Mouse (Mus musculus): ENCODE measurements around the gene Arhgef3. TPM values are rescaled to one million over a fixed set of nuclear protein-coding genes. Genes with fewer than 3 reads are reported as not detected.

Gene Arhgef3
- total RNA-seq, 1 experiment = 7.6 TPM

DNA sequence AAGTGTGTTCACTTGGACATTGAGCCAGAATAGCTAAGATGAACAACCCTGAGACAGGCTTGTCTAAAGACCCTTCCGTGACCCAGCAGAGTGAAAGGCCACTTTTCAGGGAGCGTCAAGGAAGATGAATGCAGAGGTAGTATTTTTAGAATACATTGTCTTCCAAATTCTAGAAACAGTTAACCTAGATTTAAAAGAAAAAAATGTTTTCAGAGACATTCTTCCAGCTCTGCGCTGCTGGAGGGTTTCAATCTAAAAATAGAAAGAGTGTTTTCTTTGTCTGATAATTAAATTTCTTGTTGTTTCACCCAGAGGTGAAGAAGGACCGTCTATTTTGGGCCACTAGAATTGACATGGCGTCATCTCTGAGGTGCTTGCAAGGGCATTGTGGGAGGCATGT is 174.4 kb downstream of the Arhgef3 start:
- in situ Hi-C loops (cut with MboI; ENCODE audit: low sequenced_read_pairs in 2 of 2, unreplicated experiment in 2 of 2) = no loop called here

DNA sequence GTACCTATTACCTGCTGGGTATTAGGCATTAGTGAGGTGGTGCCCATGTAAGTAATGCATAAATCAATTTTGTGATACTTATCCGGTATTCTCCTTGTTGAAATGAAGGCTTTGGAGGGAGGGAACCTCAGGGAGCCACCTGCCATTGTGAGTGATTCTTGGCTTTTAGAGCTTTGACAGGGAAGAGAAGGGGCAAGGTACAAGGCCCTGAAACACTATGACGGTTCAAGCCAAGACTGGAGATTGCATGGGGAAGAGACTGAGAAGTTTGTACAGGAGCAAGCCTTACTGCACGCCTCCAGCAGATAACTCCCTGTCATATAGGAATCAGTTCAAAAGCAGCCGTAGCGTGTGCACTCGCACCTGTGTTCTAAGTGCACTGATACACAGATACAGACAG is 177.4 kb downstream of the Arhgef3 start:
- Histone ChIP-seq H3K27ac (ENCODE audit: insufficient read depth, low read depth, low read length, poor library complexity, severe bottlenecking) (no peak overlapping the region), H3K4me1 (ENCODE audit: control insufficient read depth in 2 of 2, insufficient read depth in 2 of 2, low read length in 2 of 2, poor library complexity in 1 of 2) (peaks cover 0 to 2% of the 10 kb centered on the region in 2 experiments; a peak in 1 of 4 replicates), H3K4me3 (ENCODE audit: insufficient read depth in 1 of 2, low read depth in 1 of 2, low read length in 2 of 2, poor library complexity in 1 of 2, severe bottlenecking in 1 of 2) (no peak overlapping the region), H3K36me3 (ENCODE audit: control insufficient read depth, insufficient read depth, low read length, poor library complexity, severe bottlenecking) (no peaks in the 10 kb centered on the region), H3K9ac (ENCODE audit: insufficient read depth, low read depth, low read length, poor library complexity, severe bottlenecking) (no peak overlapping the region), H3K9me3 (ENCODE audit: control insufficient read depth, insufficient read depth, low read depth, low read length) (no peaks in the 10 kb centered on the region)
- DNase-seq (ENCODE audit: low read depth, low spot score) = no peak
- in situ Hi-C loops (cut with MboI; ENCODE audit: low sequenced_read_pairs in 2 of 2, unreplicated experiment in 2 of 2) = no loop called here
- no peak for TF ChIP-seq CHD2 (IDR thresholded peaks at IDR 0.05; ENCODE audit: low read depth, low read length)
- no peak for TF ChIP-seq ZC3H11A (IDR thresholded peaks at IDR 0.05; ENCODE audit: borderline replicate concordance, low read depth, low read length)
- no peak for TF ChIP-seq MAFK (IDR thresholded peaks at IDR 0.05; ENCODE audit: insufficient read depth, low read depth, low read length)
- no peak for TF ChIP-seq ZNF384 (IDR thresholded peaks at IDR 0.05; ENCODE audit: low read depth, low read length)
- no peak for TF ChIP-seq HCFC1 (IDR thresholded peaks at IDR 0.05; ENCODE audit: borderline replicate concordance, insufficient read depth, low read length)

More for the DNA sequence above, 174.4 kb downstream of the Arhgef3 start:
- Histone ChIP-seq H3K4me3 (ENCODE audit: insufficient read depth in 1 of 2, low read depth in 1 of 2, low read length in 2 of 2, poor library complexity in 1 of 2, severe bottlenecking in 1 of 2) (no peak overlapping the region), H3K9ac (ENCODE audit: insufficient read depth, low read depth, low read length, poor library complexity, severe bottlenecking) (no peak overlapping the region), H3K4me1 (ENCODE audit: control insufficient read depth in 2 of 2, insufficient read depth in 2 of 2, low read length in 2 of 2, poor library complexity in 1 of 2) (peaks cover 0 to 2% of the 10 kb centered on the region in 2 experiments; a peak in 1 of 4 replicates), H3K9me3 (ENCODE audit: control insufficient read depth, insufficient read depth, low read depth, low read length) (no peaks in the 10 kb centered on the region), H3K36me3 (ENCODE audit: control insufficient read depth, insufficient read depth, low read length, poor library complexity, severe bottlenecking) (no peaks in the 10 kb centered on the region), H3K27ac (ENCODE audit: insufficient read depth, low read depth, low read length, poor library complexity, severe bottlenecking) (no peak overlapping the region)
- no peak for DNase-seq (ENCODE audit: low read depth, low spot score)
- TF ChIP-seq HCFC1 (IDR thresholded peaks at IDR 0.05; ENCODE audit: borderline replicate concordance, insufficient read depth, low read length) = no peak
- no peak for TF ChIP-seq MAFK (IDR thresholded peaks at IDR 0.05; ENCODE audit: insufficient read depth, low read depth, low read length)
- no peak for TF ChIP-seq ZNF384 (IDR thresholded peaks at IDR 0.05; ENCODE audit: low read depth, low read length)
- no peak for TF ChIP-seq CHD2 (IDR thresholded peaks at IDR 0.05; ENCODE audit: low read depth, low read length)
- no peak for TF ChIP-seq ZC3H11A (IDR thresholded peaks at IDR 0.05; ENCODE audit: borderline replicate concordance, low read depth, low read length)

DNA sequence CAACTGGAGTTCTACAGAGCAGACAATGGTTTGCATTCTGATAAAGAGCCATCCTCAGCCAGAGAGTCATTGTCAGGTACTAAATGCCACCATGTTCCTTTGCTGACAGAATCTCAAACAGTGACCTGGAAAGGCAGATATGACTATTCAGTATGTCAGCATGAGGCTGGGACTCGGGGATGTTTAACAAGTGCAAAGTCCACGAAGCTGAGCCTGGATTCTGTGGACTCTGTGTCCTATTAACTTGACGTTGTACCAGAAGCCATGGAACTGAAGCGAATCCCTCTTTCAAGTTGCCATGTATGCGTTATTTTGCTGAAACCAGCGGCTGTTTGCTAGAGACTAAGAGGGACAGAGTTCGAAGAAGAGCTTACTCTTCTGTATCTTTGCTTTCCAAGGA is 181.1 kb downstream of the Arhgef3 start:
- Histone ChIP-seq H3K36me3 (ENCODE audit: control insufficient read depth, insufficient read depth, low read length, poor library complexity, severe bottlenecking) (no peaks in the 10 kb centered on the region), H3K4me3 (ENCODE audit: insufficient read depth in 1 of 2, low read depth in 1 of 2, low read length in 2 of 2, poor library complexity in 1 of 2, severe bottlenecking in 1 of 2) (no peak overlapping the region), H3K27ac (ENCODE audit: insufficient read depth, low read depth, low read length, poor library complexity, severe bottlenecking) (no peak overlapping the region), H3K9me3 (ENCODE audit: control insufficient read depth, insufficient read depth, low read depth, low read length) (no peaks in the 10 kb centered on the region), H3K4me1 (ENCODE audit: control insufficient read depth in 2 of 2, insufficient read depth in 2 of 2, low read length in 2 of 2, poor library complexity in 1 of 2) (no peaks in the 10 kb centered on the region), H3K9ac (ENCODE audit: insufficient read depth, low read depth, low read length, poor library complexity, severe bottlenecking) (no peak overlapping the region)
- DNase-seq (ENCODE audit: low read depth, low spot score) = no peak
- no peak for TF ChIP-seq CHD2 (IDR thresholded peaks at IDR 0.05; ENCODE audit: low read depth, low read length)
- in situ Hi-C loops (cut with MboI; ENCODE audit: low sequenced_read_pairs in 2 of 2, unreplicated experiment in 2 of 2) = no loop called here

DNA sequence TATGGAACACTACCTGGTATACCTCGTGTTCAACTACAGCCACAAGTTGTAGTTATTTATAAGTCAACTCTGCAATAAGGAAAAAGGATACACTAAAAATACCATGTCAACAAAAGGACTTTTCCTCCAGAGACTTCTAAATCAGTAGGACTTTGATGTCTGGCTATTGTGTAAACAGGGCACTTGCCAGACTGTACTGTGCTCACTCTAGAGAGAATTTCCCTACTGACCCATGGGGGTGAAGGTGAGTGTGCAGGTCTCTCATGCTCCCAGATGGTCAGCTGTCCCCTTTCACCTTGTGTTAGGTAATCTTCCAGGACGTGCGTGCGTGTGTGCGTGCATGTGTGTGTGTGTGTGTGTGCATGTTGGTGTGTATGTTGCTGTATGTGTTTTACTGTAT is 182.3 kb downstream of the Arhgef3 start:
- H3K4me1 ChIP-seq (ENCODE audit: control insufficient read depth in 2 of 2, insufficient read depth in 2 of 2, low read length in 2 of 2, poor library complexity in 1 of 2) = peaks cover 0 to 2% of the 10 kb centered on the region in 2 experiments; a peak in 1 of 4 replicates
- in situ Hi-C loops (cut with MboI; ENCODE audit: low sequenced_read_pairs in 2 of 2, unreplicated experiment in 2 of 2) = no loop called here
- TF ChIP-seq MAFK (IDR thresholded peaks at IDR 0.05; ENCODE audit: insufficient read depth, low read depth, low read length) (no peak), CHD2 (IDR thresholded peaks at IDR 0.05; ENCODE audit: low read depth, low read length) (no peak), ZC3H11A (IDR thresholded peaks at IDR 0.05; ENCODE audit: borderline replicate concordance, low read depth, low read length) (no peak), ZNF384 (IDR thresholded peaks at IDR 0.05; ENCODE audit: low read depth, low read length) (no peak), HCFC1 (IDR thresholded peaks at IDR 0.05; ENCODE audit: borderline replicate concordance, insufficient read depth, low read length) (no peak)
- no peak overlapping the region for H3K4me3 ChIP-seq (ENCODE audit: insufficient read depth in 1 of 2, low read depth in 1 of 2, low read length in 2 of 2, poor library complexity in 1 of 2, severe bottlenecking in 1 of 2)
- no peak overlapping the region for H3K9ac ChIP-seq (ENCODE audit: insufficient read depth, low read depth, low read length, poor library complexity, severe bottlenecking)
- DNase-seq (ENCODE audit: low read depth, low spot score) = no peak
- H3K27ac ChIP-seq (ENCODE audit: insufficient read depth, low read depth, low read length, poor library complexity, severe bottlenecking) = no peak overlapping the region
- no peaks in the 10 kb centered on the region for H3K9me3 ChIP-seq (ENCODE audit: control insufficient read depth, insufficient read depth, low read depth, low read length)
- no peaks in the 10 kb centered on the region for H3K36me3 ChIP-seq (ENCODE audit: control insufficient read depth, insufficient read depth, low read length, poor library complexity, severe bottlenecking)

DNA sequence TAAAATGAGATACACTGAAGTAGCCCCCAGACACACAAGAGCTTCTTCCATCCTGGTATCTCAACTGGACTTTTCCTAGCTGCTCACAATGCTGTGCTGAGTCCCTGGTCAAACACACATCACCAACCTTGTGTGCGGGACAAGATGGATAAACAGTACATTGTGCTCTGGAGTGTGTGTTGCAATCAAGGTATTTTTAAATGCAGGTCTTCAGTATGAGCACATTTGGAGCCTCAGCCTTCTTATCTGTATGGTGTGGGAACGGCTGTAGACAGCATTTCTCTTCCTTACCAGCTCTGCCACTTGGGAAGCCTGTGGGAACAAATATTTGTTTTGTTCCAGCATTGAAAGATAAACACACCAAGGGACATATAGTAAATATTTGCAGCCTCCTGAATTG is 184.2 kb downstream of the Arhgef3 start:
- no peak for TF ChIP-seq CHD2 (IDR thresholded peaks at IDR 0.05; ENCODE audit: low read depth, low read length)
- DNase-seq (ENCODE audit: low read depth, low spot score) = no peak
- no peak overlapping the region for H3K4me3 ChIP-seq (ENCODE audit: insufficient read depth in 1 of 2, low read depth in 1 of 2, low read length in 2 of 2, poor library complexity in 1 of 2, severe bottlenecking in 1 of 2)
- peaks cover 0 to 2% of the 10 kb centered on the region in 2 experiments; a peak in 1 of 4 replicates for H3K4me1 ChIP-seq (ENCODE audit: control insufficient read depth in 2 of 2, insufficient read depth in 2 of 2, low read length in 2 of 2, poor library complexity in 1 of 2)
- no peak overlapping the region for H3K9ac ChIP-seq (ENCODE audit: insufficient read depth, low read depth, low read length, poor library complexity, severe bottlenecking)
- H3K27ac ChIP-seq (ENCODE audit: insufficient read depth, low read depth, low read length, poor library complexity, severe bottlenecking) = no peak overlapping the region
- in situ Hi-C loops (cut with MboI; ENCODE audit: low sequenced_read_pairs in 2 of 2, unreplicated experiment in 2 of 2) = no loop called here
- no peaks in the 10 kb centered on the region for H3K36me3 ChIP-seq (ENCODE audit: control insufficient read depth, insufficient read depth, low read length, poor library complexity, severe bottlenecking)
- H3K9me3 ChIP-seq (ENCODE audit: control insufficient read depth, insufficient read depth, low read depth, low read length) = no peaks in the 10 kb centered on the region

All from ES-E14 (cell line).